Mouse (Mus musculus): ENCODE measurements around the gene Prkcd.

Gene Prkcd

DNA sequence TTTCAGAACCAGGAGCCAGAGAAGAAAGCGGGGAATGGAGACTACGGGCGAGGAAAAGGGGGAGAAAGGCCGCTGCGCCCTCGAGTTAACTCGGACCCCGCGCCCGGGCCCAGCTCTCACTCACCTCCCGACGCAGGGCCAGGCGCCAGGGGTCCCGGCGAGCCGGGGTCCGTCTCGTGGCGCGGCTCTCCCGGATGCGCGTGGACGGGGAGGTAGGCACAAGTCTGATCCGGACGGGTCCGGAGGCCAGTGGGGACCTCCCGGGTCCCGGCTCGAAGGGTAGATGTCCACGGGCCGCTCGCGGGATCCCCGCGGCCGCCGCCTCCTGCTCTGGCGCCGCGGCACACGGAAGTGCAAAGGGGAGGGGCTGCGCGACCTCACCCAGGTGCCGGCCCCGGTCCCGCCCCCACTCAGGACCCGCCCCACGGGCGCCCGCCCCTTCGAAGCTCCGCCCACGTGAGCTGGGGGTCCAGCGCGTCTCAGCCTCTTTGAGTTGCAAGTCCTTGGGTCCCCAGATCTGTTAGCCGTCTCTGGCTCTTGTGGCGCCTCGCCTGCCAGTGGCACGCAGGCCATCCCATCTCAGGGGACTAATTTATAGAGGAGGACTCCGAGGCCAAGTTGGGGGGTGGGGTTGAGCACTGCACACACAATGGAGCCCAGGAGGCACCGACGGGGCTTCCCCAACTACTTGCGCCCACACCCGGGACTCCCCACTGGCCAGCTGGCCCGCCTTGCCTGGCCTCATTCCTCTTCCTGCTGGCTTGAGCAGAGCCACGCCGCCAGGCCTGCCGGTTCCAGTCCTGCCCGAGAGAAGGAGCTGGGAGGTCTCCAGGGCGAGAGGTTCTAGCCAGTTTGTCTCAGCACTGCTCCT, at the start of gene Prkcd:
Gene Prkcd (minus strand): TSS at position 355 of the 871 bp plus-strand sequence.
- peak; percentile 72 for DNase-seq (ENCODE audit: low read depth, low spot score)

DNA sequence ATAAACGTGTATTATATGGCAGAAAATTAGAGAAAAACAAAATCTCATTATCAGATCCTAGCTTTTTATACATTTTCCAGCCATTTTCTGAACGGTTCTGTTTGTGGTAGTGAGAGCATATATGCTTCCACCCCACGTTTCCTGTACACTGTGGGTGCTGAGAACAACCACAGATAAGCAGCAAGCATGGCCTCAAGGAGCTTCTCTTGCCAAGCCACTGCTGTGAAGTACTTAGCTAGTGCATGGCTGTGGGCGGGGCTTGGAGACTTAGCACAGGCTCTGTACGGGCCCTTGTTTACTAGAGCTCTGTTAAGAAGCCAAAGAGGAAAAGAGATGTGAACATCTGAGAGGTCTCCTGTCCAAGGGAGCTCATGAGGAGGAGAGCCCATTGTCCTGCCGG, 48.9 kb upstream of the Prkcd start:
- DNase-seq (ENCODE audit: low read depth, low spot score): no peak

DNA sequence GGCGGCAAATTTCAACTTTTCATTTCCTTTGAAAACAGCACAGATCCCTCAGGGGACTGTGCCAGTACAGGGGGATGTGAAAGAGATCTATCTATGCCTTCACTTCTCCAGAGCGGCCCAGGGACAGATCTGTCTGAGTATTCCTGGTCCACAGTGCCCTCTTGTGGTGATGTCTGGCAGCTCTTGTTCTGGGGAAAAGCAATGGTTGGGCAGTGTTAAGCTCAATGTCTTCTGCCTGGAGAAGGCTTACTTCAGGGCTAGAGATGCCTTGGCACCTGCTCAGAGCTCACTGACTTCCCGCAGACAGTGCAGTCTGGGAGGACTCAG, 45.9 kb upstream of the Prkcd start:
- DNase-seq (ENCODE audit: low read depth, low spot score): peak; percentile 80

DNA sequence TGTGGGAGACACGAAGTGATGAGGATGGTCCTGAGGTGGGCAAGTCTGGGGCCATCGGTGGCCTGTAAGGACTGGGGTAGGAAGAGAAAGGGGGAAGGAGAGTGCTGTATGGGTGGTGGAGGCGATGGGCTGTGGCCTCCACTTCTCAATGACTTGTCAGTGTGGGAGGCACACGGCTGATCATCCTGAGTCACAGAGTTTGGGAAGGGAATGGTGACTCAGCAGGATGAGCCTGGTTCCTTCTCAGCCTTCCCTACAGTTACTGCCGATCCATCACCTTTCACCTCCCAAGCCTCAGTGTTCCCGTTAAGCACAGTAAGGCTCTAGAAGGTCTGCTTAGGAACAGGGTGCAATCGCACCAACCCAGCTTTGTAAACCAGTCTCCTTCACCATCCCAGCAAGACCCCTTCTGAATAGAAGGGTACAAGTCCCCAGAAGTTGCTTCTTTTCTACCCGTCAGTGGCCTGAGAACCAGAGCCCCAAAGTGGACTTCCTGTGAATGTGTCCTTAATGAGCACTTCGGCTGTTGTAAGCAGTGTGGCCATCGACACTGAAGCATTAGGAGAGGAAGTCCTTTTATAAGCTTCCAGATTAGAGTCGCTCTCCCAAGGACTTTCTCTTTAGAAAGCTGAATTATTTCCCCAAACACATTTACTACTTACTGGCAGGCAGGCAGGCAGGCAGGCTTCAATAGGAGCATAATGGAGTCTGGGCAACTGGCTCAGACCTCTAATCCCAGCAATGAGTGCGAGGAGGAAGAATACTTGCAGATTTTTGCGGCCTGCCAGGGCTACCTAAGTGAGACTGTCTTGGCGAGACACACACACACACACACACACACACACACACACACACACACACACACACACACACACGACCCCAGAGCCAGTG, 45.3 kb upstream of the Prkcd start:
- no peak for DNase-seq (ENCODE audit: low read depth, low spot score)

DNA sequence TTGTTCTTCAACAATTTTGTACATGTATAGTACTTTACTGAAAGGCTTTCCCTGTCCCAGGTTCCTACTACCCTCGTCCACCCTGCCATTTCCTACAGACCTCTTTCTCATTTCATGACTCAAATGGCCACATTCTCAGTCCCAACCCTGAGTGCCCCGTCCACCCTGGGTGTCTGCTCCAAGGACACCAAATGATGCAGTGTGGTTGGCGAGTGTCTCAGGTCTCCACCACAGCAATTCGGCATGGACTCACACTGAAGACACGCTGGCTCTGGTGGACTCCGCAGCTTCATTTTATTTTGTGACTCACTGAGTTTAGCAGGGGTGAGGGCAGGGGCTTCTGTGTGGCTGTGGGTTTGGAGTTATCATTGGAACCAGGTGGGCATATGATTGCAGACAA, 44.2 kb upstream of the Prkcd start:
- DNase-seq (ENCODE audit: low read depth, low spot score): no peak

DNA sequence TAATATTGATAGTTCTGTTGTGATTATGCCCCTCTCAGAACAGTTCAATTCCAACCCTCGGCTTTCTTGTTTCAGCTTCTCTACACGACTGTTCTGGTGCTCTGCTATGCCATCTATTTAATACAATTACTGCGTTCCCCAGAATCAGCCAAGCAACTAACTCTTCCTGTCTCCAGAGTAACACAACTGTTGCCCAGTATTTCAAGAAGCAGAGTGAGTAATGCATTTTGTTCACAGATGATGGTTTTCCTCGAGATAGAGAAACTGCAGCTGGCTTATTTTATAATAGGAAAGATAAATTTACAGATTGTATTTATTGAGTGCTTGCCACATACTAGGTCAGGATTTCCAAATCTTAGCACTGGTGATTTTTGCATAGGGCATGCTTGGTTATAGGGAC, 40.6 kb upstream of the Prkcd start:
- DNase-seq (ENCODE audit: low read depth, low spot score): no peak

DNA sequence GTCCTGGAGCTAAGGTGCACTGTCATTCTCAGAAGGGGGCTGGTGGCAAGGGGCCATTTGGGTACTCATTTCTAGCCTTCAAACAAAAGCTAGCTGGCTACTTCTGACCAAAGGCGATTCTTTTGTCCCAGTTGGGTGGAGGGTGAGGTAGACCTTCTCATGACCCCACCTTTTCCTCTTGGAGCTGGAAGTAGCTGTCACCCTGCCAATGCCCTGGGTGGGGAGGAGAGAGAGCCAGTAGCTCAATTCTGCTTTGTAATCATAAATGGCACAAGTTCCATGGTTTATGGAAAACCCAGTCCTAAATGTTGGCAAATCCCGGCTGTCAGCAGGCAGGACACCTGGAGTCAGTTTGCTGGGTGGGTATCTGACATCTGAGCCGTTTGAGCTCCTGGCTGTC, 40.1 kb upstream of the Prkcd start:
- no peak for DNase-seq (ENCODE audit: low read depth, low spot score)

DNA sequence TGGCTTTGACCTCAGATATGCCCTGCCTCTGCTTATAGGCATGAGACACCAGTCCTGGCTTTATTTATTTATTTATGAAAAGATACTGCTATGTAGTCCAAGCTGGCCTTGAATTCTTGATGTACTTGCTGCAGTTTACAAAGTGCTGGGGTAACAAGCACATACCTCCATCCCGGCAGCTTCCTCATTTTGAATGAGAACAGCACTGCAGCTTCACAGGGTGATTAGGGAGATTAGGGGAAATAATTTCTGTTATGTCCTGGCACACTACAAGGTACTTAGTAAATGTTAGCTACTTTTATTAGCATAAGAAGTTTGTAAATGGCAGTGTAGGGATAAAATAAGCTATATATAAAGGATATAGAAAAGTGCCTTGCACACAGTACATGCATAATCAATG, 29.5 kb upstream of the Prkcd start:
- DNase-seq (ENCODE audit: low read depth, low spot score): no peak

DNA sequence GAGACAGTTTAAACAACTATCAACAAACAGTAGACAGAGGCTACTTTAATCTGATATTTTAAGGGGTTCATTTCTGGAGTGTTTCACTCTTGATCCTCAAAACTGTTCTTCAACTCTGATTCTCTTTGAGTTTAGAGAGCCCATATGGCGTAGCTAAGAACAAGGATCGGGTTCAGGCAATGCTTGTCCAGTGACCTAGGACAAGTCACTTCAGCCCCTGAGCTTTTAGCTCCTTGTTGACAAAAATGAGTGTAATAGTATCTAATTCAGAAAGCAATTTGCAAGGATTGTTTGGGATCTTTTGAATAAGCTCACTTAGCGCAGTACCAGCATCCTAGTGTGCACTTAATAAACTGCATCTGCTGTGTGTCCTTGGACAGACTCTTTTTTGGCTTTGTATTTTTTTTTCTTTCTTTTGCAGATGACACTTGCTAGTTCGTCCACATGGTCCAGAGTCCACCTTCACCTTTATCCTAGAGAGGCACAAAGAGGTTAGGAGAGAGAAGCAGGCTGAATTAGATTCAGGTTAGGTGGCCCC, 28.8 kb upstream of the Prkcd start:
- no peak for DNase-seq (ENCODE audit: low read depth, low spot score)

DNA sequence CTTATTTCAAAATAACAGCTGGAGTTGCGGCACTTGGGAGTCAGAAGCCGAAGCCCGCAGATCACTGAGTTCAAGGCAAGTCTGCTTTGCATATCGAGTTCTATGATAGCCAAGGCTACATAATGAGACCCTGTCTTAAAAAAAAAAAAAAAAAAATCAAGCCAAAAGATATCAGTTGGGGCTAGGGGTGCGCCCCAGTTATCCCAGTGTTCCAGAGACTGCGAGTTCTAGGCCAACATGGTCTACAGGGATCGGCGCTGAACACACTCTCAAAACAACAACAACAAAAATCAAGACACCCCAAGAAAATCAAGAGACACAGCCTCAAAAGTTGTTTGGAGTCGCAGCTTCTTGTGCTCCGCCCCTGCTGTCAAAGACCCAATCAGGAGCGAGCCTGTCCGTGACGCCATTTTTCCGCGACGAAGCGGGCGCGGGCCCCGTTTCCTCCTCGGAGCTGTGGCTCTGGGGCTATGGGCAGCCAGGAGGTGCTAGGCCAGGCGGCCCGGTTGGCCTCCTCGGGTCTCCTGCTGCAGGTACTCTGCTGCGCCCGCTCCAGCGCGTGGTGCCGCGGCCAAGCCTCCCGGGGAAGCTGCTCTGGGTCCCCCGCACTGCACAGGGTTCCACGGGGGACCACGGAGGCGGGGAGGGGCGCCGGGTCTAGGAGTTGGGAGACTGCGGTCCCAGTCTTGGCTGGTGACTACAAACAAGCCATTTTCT, 28.1 kb upstream of the Prkcd start, which contains the start of gene Rft1:
Gene Rft1 (plus strand): TSS at position 418 of the 717 bp plus-strand sequence.
- peak; percentile 95 for DNase-seq (ENCODE audit: low read depth, low spot score)

DNA sequence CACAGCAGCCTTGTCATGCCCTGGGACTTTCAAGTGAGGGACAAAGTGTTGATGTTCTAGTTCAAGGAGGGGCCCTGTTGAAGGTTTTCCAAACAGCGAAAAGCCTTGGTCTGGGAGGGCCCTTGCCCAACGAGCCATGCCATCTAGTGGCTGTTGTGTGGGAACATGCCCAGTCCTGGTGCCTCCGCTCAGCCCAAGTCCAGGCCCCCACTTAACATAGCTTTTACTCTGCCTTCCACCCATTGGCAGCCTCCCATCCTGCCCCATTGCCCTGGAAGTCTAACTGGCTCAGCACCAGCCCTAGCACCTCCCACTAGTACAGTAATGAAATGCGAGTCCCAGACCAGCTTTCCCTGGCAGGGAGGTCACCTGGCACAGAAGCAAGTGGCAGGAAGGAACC, 25.0 kb upstream of the Prkcd start:
- no peak for DNase-seq (ENCODE audit: low read depth, low spot score)

DNA sequence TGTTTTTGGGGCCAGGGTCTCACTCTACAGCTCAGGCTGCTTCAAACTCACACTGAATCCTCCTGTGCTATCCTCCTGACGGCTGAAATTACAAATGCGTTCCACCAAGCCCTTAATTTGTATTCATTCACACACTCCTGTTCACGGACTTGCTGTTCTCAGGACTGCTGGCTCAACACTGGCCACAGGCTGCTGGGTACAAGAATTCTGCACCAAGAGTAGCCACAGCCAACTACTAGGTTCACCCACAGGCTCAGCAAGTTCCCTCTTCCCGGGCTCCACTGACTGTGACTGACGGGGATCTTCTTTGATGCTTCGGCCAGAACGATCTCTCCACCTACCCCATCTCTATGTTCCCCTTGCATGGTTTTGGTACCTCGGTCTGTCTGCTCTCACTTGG, 23.7 kb upstream of the Prkcd start:
- no peak for DNase-seq (ENCODE audit: low read depth, low spot score)

DNA sequence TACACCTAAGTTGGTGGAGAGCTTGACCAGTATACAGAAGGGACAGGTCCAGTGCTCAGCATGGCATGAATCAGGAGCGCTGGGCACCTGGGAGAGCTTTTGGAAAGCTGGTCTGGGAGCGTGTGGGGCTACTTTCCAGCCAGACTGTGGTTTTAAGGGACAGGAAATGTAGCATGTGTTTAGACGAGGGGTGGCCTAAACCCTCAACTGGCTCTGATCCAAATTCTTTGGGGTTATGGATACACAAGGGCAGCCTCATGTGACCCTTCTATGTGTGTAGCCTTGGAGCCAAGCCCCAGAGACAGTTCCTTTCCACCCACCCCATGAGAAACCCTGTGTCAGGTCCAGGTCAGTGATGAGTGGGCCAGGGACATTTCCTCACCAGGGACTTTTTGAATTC, 22.5 kb upstream of the Prkcd start:
- no peak for DNase-seq (ENCODE audit: low read depth, low spot score)

DNA sequence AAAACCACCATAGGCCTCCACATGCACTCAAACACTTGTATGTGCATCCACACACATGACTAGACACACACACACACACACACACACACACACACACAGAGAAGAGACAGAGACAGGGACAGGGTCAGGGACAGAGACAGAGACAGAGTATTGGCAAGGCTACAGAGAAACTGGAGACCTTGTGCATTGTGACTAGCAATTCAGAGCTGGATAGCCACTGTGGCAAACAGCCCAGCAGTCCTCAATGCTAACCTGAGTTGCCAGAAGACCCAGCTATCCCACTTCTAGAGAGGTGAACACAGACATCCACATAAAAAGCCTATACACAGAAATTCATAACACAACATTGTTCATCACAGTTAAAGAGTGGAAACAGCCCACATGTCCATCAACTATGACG, 20.5 kb upstream of the Prkcd start:
- no peak for DNase-seq (ENCODE audit: low read depth, low spot score)

DNA sequence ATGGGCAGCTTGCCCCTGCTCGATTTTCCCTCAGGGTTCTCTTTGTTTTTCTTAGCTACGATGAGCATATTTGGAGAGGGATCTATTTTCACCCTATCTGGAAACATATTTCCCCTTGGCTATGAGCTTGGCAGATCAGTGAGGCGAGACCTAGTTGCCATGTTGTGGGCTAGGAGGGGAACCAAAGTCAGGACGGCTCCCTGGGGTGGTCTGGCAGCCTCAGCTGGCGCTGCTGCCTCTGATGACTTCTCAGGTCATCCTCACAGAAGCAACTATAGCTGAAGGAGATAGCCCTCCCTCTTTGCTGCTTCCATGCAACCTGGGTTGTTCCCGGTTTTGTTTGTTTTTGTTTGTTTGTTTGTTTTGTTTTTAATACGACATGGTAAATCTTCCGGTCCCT, 19.1 kb upstream of the Prkcd start:
- DNase-seq (ENCODE audit: low read depth, low spot score): no peak

DNA sequence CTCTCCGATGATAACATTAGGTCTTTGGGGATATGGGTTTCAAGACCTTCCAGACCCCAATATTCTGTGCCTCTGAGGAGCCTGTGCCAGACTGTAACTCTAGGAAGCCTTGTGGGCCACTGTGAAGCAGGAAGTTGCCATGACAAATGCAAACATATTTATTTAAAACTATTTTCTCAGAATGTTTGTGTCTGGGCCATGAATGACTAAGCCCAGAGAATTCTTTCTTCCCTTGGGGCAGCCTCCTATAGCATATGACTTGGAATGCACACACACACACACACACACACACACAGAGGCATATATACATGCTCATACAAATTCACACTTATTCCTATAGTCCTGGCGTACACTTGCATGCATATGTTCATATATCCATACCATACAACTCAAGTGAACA, 18.0 kb upstream of the Prkcd start:
- no peak for DNase-seq (ENCODE audit: low read depth, low spot score)

DNA sequence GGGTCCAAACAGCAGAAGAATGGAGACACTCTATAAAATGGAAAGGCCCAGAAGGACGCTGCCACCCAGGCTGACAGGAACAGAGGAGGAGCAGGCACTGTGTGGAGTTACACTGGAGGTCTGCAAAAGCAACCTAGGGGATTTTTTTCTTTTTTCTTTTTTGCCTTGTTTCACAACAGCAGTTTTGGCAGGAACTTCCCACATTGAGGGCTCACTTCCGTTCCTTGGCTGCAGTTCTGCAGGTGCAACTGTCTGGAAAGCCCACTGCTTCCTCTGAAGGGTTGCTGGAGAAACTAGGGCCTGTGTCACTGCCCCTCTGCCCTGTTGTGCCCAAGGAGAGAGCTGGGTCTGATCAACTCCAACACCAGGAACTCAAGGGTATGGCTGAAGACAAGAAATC, 15.7 kb upstream of the Prkcd start:
- no peak for DNase-seq (ENCODE audit: low read depth, low spot score)

DNA sequence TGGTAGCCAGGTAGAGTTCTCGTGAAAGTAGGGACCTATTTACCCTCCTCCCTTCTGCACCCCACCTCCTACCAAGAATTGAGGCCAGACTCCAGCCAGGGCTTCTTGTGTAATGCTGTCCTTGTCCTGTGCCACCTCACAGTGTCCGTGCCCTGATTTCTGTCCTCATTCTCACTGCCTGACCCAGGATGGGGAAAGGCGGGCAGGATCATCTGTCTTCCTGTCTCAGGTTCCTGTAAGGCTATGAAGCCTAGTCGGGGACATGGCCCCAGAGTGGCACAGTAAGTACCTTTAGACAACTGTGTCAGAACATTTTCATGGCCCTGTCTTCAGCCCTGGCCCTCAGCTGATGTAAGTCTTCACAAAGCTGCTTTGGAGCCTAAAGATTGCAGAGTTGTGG, 12.7 kb upstream of the Prkcd start:
- DNase-seq (ENCODE audit: low read depth, low spot score): no peak

DNA sequence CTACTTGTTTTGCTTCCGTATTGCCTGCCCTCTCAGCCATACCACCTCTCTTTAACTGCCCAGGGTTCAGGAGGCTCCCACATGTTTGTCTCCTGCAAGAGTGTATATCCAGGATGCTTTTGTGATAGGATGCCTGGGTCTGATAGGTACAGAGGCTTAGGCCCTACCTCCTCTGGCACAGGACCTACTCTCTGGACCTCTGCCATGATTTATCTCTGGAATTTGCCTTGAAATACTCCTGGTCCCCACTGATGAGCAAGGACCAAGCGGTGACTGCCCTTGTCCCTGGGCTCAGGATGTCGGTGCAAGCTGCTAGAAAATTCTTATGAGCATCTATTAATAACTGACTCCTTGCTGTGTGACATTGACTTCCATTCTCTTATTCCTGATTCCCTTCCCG, 12.0 kb upstream of the Prkcd start:
- no peak for DNase-seq (ENCODE audit: low read depth, low spot score)

DNA sequence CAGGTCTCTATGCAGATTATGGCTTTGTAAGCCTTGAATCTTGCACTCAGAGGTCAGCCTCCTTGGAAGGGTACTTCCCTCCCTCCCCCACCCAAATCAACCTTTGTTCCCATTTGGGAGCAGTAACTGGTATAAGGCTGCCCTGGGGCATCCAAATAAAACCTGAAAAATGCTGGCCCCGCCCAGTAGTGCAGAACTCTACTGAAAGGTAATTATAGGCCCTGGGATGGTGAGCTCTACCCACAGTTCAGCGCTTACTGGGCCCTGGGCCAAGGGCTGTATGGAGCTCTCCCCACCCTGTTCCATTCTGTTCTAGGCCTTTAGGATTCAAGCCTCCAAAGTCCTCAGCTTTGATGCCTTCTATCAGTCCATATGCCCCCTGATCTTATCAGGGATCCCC, 11.1 kb upstream of the Prkcd start:
- no peak for DNase-seq (ENCODE audit: low read depth, low spot score)

DNA sequence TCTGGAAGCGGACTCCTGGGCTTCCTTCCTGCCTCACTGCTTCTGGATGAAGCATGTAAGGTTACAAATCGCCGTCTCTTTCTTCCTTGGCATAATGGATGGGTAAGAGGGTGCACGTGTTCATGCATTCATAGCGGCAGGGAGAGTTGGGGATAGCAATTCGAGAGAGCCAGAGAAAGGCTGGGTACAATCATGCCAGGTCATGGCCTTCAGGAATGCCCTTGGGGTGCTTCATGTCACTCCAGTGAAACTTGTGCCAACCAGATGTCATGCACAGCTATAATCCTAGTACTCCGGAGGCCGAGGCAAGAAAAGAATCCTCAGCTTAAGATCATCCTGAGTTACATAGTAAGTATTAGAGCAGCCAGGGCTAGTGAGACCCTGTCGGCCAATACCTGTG, 10.5 kb upstream of the Prkcd start:
- no peak for DNase-seq (ENCODE audit: low read depth, low spot score)

All from embryo, embryonic 11.5 days (tissue).